Mouse (Mus musculus) heart, adult 2 months (tissue): Measurements from ENCODE around the gene Sema3c. TPM values are rescaled to one million over a fixed set of nuclear protein-coding genes. Genes with fewer than 3 reads are reported as not detected.

Experiments
- DNase-seq, 2 experiments: peaks; one replicate each; pipeline ENCODE4 v3.0.0; 2021
- H3K27ac ChIP-seq: fragments of 200-600 bp; 2 replicates; pipeline ENCODE4 v1.8.1; 2022
- H3K27me3 ChIP-seq: fragments of 200-500 bp; 2 replicates; pipeline ENCODE4 v1.6.1; 2012; ENCODE audit warnings: mild to moderate bottlenecking, low read length, inconsistent platforms, mixed read lengths; ENCODE audit not compliant: control insufficient read depth, insufficient read depth
- H3K36me3 ChIP-seq: fragments of 200-500 bp; 2 replicates; pipeline ENCODE4 v1.6.1; 2012; ENCODE audit warnings: low read length, inconsistent platforms; ENCODE audit not compliant: control insufficient read depth, insufficient read depth
- H3K4me1 ChIP-seq: fragments of 200-500 bp; 2 replicates; pipeline ENCODE4 v1.6.1; 2011; ENCODE audit warnings: low read length; ENCODE audit not compliant: control insufficient read depth, insufficient read depth
- H3K4me3 ChIP-seq: fragments of 200-600 bp; 2 replicates; pipeline ENCODE4 v1.8.1; 2022
- H3K79me2 ChIP-seq: fragments of 200-500 bp; replicated peaks from 2 replicates; pipeline ENCODE4 v1.6.1; 2012; ENCODE audit warnings: mild to moderate bottlenecking, inconsistent platforms, low read length, moderate library complexity, mixed read lengths; ENCODE audit not compliant: control insufficient read depth, insufficient read depth
- H3K9ac ChIP-seq: fragments of 200-500 bp; 2 replicates; pipeline ENCODE4 v1.6.1; 2012; ENCODE audit warnings: low read depth, mild to moderate bottlenecking, control low read depth, inconsistent platforms, low read length, mixed read lengths
- CTCF ChIP-seq: fragments of 200-600 bp; IDR thresholded peaks from 2 replicates; pipeline ENCODE4 v1.8.1; 2022; ENCODE audit warnings: antibody characterized with exemption, mild to moderate bottlenecking, moderate library complexity
- EP300 ChIP-seq: fragments of 200-500 bp; IDR thresholded peaks from 2 replicates; pipeline ENCODE4 v1.6.1; 2011; ENCODE audit warnings: low read depth, low read length, control low read depth; ENCODE audit not compliant: insufficient read depth
- POLR2A ChIP-seq: fragments of 200-500 bp; IDR thresholded peaks from 2 replicates; pipeline ENCODE4 v1.6.1; 2011; ENCODE audit warnings: mild to moderate bottlenecking, low read depth, low read length, control low read depth; ENCODE audit not compliant: insufficient read depth
- WGBS: fragments of 180-500 bp; shearing (Covaris S2); methylation state at CpG from one replicate; pipeline ENCODE4 v1.1.7; 2018; 5-methylcytosine and 5-hydroxymethylcytosine counted together
- intact Hi-C: fragments of 180-260 bp; cut with DNase I; formaldehyde crosslinking; loops from one replicate; pipeline ENCODE4 v1.15.1; 2025
- polyA plus RNA-seq: library from polyadenylated mRNA; depleted of rRNA; stranded (reverse); fragments of >200 nt; gene quantifications from 2 replicates; pipeline ENCODE4 v1.2.3, GENCODE M21; 2012
- total RNA-seq, 2 experiments: library from RNA; stranded (reverse); gene quantifications; 2 replicates each; pipeline ENCODE4 v1.2.3; 2021

Gene Sema3c
- total and polyA plus RNA-seq, 3 experiments: 3.9 to 14.3 (median 14.0) TPM

DNA sequence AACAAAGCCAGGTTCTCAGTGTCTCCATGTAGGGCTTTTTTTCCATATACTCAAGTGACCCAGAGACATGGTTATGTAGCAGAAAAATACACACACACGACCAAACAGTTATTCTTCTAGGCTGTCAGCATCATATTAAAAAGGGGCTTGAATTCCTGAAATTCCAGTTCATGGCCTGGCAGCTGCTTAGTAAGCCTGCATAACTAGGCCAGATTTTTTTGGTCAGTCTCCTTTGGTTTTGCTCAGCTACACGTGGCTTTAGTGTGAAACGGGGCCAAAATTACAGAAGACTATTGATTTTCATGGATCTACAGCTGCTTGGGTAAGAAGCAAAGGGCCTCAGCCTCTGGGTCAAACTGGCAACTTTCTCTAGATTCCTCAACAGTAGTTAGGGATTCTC is 165.7 kb downstream of the Sema3c start:
- H3K36me3 ChIP-seq: no peaks in the 10 kb centered on the region
- DNase-seq: no peak
- intact Hi-C loops: no loop called here
- H3K4me3 ChIP-seq: no peak overlapping the region
- no peaks in the 10 kb centered on the region for H3K27me3 ChIP-seq
- H3K4me1 ChIP-seq: no peaks in the 10 kb centered on the region
- WGBS: 55% methylated on average over 3 of the region's 3 CpGs
- TF ChIP-seq POLR2A (no peak), EP300 (no peak), CTCF (no peak)
- H3K27ac ChIP-seq: no peak overlapping the region
- H3K9ac ChIP-seq: no peak overlapping the region
- no peaks in the 10 kb centered on the region for H3K79me2 ChIP-seq

DNA sequence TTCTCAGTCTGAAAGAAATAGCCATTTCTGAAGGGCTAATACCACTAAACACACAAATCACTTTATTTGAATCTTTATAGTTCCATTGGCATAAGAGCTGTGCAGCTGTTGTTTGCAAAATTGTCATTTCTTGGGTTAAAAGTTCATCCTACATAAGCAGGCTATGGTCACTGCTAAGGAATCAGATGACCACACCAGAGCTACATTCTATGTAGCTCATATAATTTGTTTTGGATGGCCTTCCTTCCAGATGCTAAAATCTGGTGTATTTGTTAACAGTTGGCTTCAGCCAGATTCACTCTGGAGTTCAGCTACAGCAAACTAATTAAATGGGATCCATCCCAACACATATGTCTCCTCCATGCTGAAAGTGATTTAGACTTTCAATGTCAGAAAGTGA is 172.4 kb downstream of the Sema3c start:
- DNase-seq: no peak
- Histone ChIP-seq H3K4me1 (no peaks in the 10 kb centered on the region), H3K9ac (no peak overlapping the region), H3K4me3 (no peak overlapping the region), H3K79me2 (no peaks in the 10 kb centered on the region), H3K27me3 (no peaks in the 10 kb centered on the region), H3K36me3 (no peaks in the 10 kb centered on the region), H3K27ac (no peak overlapping the region)
- intact Hi-C loops: no loop called here
- no peak for TF ChIP-seq CTCF
- no peak for TF ChIP-seq POLR2A
- TF ChIP-seq EP300: no peak

DNA sequence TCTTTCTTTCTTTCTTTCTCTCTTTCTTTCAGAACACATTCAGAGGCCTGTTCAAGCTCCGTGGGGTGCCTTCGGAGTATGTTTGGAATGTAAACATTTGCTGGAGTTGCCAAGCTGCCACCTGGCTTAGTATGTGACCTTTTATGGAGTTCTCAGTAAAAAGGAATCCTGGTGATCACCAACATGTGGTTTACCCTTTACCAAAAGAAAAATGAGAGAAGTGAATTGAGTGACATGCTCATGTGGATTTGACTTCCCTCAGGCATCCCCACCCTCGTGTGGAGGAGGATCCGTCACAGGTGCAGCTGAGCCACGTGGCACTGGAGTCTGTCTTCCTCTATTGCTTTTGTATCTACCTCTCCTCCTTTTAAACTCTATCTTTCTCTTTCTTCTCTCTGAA is 173.1 kb downstream of the Sema3c start:
- Histone ChIP-seq H3K4me1 (no peaks in the 10 kb centered on the region), H3K27ac (no peak overlapping the region), H3K36me3 (no peaks in the 10 kb centered on the region), H3K9ac (no peak overlapping the region), H3K79me2 (no peaks in the 10 kb centered on the region), H3K4me3 (no peak overlapping the region), H3K27me3 (no peaks in the 10 kb centered on the region)
- TF ChIP-seq POLR2A (no peak), CTCF (no peak), EP300 (no peak)
- intact Hi-C loops: no loop called here
- 60% methylated on average over 5 of the region's 5 CpGs for WGBS
- DNase-seq: no peak

DNA sequence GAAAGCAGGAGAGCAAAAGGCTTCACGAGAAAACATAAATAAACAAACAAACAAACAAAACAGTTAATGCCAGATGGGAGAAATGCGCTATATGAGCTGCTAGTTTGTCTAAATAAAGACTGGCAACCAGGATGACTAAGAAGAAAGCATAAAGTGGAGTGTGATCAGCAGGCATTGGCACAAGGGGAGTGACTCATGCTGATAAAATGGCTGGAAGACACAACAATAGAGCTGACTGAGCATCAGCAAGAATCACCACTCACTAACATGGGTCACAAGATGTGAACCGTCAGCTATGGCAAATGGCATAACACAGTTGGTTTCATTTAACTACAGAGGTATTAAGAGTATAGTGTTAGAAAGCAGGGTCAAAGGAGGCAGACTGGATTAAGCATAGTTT is 174.2 kb downstream of the Sema3c start:
- H3K9ac ChIP-seq: no peak overlapping the region
- 66% methylated on average over 3 of the region's 3 CpGs for WGBS
- H3K4me1 ChIP-seq: no peaks in the 10 kb centered on the region
- no peaks in the 10 kb centered on the region for H3K79me2 ChIP-seq
- no peak overlapping the region for H3K27ac ChIP-seq
- no peak overlapping the region for H3K4me3 ChIP-seq
- no peaks in the 10 kb centered on the region for H3K27me3 ChIP-seq
- no peak for TF ChIP-seq EP300
- TF ChIP-seq POLR2A: no peak
- no peak for TF ChIP-seq CTCF
- intact Hi-C loops: no loop called here
- H3K36me3 ChIP-seq: no peaks in the 10 kb centered on the region
- DNase-seq: no peak

DNA sequence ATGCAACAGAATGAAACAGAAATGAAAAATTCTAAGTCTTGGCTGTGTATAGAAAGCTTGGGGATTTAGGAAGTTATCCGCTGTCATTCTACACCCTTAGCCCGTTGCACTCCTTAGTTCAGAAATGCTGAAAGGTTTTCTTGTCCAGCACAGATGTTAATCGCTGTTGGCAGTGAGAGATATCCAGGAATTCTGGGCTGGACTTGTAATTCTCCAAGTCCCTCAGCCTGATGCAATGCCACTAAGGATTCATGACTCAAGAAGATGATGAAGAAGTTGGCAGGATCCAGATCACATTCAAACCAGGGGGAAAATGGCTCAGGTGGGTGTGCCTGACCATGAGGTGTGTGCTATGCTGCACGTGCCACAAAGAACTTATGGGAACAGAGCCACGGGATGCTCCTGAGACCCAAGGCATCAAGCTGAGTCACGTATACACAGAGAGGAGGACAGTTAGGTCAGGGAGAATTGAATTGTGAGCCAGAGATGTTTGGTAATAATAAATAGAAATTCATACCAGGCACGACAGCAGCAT is 179.5 kb downstream of the Sema3c start:
- H3K9ac ChIP-seq: no peak overlapping the region
- DNase-seq: no peak

DNA sequence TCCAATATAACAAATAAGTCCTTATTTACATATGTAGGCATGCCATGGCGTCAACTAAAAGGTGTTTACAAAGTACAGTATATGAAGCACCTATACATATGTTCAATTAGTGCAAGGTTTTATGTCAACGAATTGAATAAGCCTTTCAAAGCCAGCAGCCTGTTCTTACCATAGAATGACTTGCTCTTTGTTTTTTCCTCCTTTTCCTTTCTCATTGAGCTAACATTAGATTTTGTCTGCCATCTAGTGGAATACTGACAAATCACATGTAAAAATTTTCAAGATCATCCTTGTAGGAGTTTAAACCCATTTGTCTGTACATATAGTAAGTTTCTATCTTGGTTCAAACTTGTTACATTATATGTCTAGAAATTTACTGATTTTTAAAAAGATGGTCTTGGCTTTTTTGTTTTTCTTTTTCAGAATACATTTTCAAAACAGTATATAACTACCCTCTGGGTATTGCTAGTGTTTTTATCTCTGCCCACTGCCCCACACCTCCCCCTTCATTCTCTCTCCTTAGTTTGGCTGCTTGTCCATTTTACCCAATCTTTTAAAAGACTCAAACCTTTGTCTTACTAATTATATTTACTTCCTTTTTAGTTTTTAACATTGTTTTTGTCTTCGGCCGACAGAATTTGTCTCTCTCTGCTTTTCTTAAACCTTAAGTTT is 192.1 kb downstream of the Sema3c start:
- TF ChIP-seq CTCF (peak; percentile 82), POLR2A (no peak), EP300 (no peak)
- Histone ChIP-seq H3K36me3 (no peaks in the 10 kb centered on the region), H3K27ac (no peak overlapping the region), H3K4me3 (no peak overlapping the region), H3K9ac (no peak overlapping the region), H3K79me2 (no peaks in the 10 kb centered on the region), H3K27me3 (no peaks in the 10 kb centered on the region), H3K4me1 (no peaks in the 10 kb centered on the region)
- WGBS: 67% methylated on average over 4 of the region's 4 CpGs
- intact Hi-C loops: loop anchor here (1.0 to 5.0 kb wide), 2 partner anchors 192 to 829 kb away; partner anchors contain the start of gene Sema3c
- DNase-seq: no peak

More for the DNA sequence above, 179.5 kb downstream of the Sema3c start:
- no peaks in the 10 kb centered on the region for H3K79me2 ChIP-seq
- H3K27me3 ChIP-seq: no peaks in the 10 kb centered on the region
- no peak overlapping the region for H3K27ac ChIP-seq
- no peaks in the 10 kb centered on the region for H3K4me1 ChIP-seq
- intact Hi-C loops: no loop called here
- 72% methylated on average over 7 of the region's 7 CpGs for WGBS
- H3K4me3 ChIP-seq: no peak overlapping the region
- no peaks in the 10 kb centered on the region for H3K36me3 ChIP-seq
- TF ChIP-seq EP300: no peak
- no peak for TF ChIP-seq CTCF
- no peak for TF ChIP-seq POLR2A
